Mouse (Mus musculus) heart, adult 2 months (tissue): ENCODE results near the gene Cdc25a.
A peak's percentile ranks its signal among the peaks of the same experiment; 100 is the strongest.

Experiments
- CTCF ChIP-seq: fragments of 200-600 bp; IDR thresholded peaks from 2 replicates; pipeline ENCODE4 v1.8.1; 2022; ENCODE audit warnings: antibody characterized with exemption, mild to moderate bottlenecking, moderate library complexity
- EP300 ChIP-seq: fragments of 200-500 bp; IDR thresholded peaks from 2 replicates; pipeline ENCODE4 v1.6.1; 2011; ENCODE audit warnings: low read depth, low read length, control low read depth; ENCODE audit not compliant: insufficient read depth
- POLR2A ChIP-seq: fragments of 200-500 bp; IDR thresholded peaks from 2 replicates; pipeline ENCODE4 v1.6.1; 2011; ENCODE audit warnings: mild to moderate bottlenecking, low read depth, low read length, control low read depth; ENCODE audit not compliant: insufficient read depth

- no peak for TF ChIP-seq CTCF
- TF ChIP-seq POLR2A = peak; percentile 33; the same call in 1 of the 2 replicates
- TF ChIP-seq EP300 = peak; percentile 82
These were observed 22.6 kb downstream of the Cdc25a start for GRCm38 (mm10) chr9:109898027-109898426.
